19 mouse cellular contexts compared by ENCODE assay signal in the genomic region with DNA sequence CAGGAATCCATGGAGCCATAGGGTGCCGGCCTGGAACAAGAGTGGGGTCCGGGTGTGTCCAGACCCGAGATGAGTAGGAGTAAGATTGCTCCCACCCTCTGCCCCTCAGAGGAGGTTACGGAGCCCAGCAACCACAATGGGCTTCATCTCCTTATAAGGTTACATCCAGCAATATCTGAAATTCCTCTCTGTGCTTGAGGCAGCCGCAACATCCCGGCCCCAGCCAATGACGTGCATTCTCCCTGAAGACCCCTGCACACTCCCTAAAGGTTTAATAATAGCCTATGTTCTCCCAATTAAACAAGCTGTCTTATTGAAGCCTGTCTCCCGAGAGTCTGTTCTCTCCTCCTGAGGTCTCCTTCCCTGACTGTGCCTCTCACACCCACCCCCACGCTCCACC. TPM values are rescaled to one million over a fixed set of nuclear protein-coding genes. Genes with fewer than 3 reads are reported as not detected.
DNase-seq lines count a peak whose midpoint lies in the region; ATAC-seq and TF ChIP-seq lines count a peak whose summit lies in the region.
"Had no signal": no experiment of that assay in that cellular context is flagged by ENCODE, and none has a peak within 500 bp of the region (broad histone marks: within the 10 kb centered on the region; RNA-seq: fewer than 3 reads in every experiment).

No protein-coding gene starts in this region.

- no peak for DNase-seq in heart, postnatal 36 days
- peak; percentile 57 for DNase-seq in kidney, postnatal 0 days (ENCODE audit: low spot score)
- DNase-seq in kidney, postnatal 25 days = no peak
- no peak for DNase-seq in intestine, embryonic 14.5 days (ENCODE audit: low spot score)
- no peak for DNase-seq in left cerebral cortex, postnatal 10 days (ENCODE audit: extremely low spot score in 1 of 2, low spot score in 2 of 2)
- DNase-seq: adrenal gland, postnatal 14 days; cerebellum, adult 8-10 months; gastrocnemius, postnatal 10 days; kidney, adult 9 months; liver, postnatal 0 days; lung, postnatal 36 days; midbrain, embryonic 14.5 days; right cerebral cortex, postnatal 25 days had no signal

- no peaks in the 10 kb centered on the region for H3K9me3 ChIP-seq in heart, embryonic 13.5 days
- no peaks in the 10 kb centered on the region for H3K9me3 ChIP-seq in kidney, postnatal 0 days (replicated peaks; ENCODE audit: low read length)
- H3K9me3 ChIP-seq in intestine, embryonic 14.5 days (ENCODE audit: control insufficient read depth, low read length) = no peaks in the 10 kb centered on the region
- no peaks in the 10 kb centered on the region for H3K9me3 ChIP-seq in stomach, embryonic 16.5 days (replicated peaks; ENCODE audit: control insufficient read depth, low read length)
- H3K9me3 ChIP-seq: G1E had no signal

- no peak for ATAC-seq in heart, embryonic 13.5 days (ENCODE audit: extremely low read depth, insufficient number of reproducible peaks, low FRiP score, low TSS enrichment)
- ATAC-seq in kidney, postnatal 0 days (replicated peaks; ENCODE audit: low FRiP score, low read depth) = no peak
- ATAC-seq in intestine, embryonic 14.5 days (replicated peaks; ENCODE audit: low FRiP score, low TSS enrichment, low read depth) = no peak
- 0 out of 2 replicates have a peak, but pooled peaks have one; percentile 3 for ATAC-seq in stomach, embryonic 16.5 days (ENCODE audit: insufficient read depth, low FRiP score)
- ATAC-seq in activated CD4-positive, CD25-positive, alpha-beta regulatory T cell, adult 4 months = no peak
- ATAC-seq: forebrain, embryonic 16.5 days; liver, postnatal 0 days had no signal

- TF ChIP-seq CTCF in kidney, postnatal 0 days (IDR thresholded peaks at IDR 0.05; ENCODE audit: low read depth) = no peak

- H3K4me1 ChIP-seq in heart, embryonic 13.5 days = peaks cover 56% of the 10 kb centered on the region
- peaks cover 2% of the 10 kb centered on the region; the same call in 1 of the 2 replicates for H3K4me1 ChIP-seq in kidney, postnatal 0 days (replicated peaks; ENCODE audit: insufficient read depth, low read length)
- peaks cover 16% of the 10 kb centered on the region for H3K4me1 ChIP-seq in intestine, embryonic 14.5 days (replicated peaks; ENCODE audit: control insufficient read depth, insufficient read depth, low read length)
- H3K4me1 ChIP-seq in stomach, embryonic 16.5 days (ENCODE audit: control insufficient read depth, insufficient read depth, low read length) = peaks cover 28% of the 10 kb centered on the region

- WGBS in heart, embryonic 13.5 days = 27% methylated on average over 9 of the region's 9 CpGs
- WGBS in kidney, postnatal 0 days = 48% methylated on average over 9 of the region's 9 CpGs
- WGBS in intestine, embryonic 14.5 days = 46% methylated on average over 9 of the region's 9 CpGs
- 52% methylated on average over 9 of the region's 9 CpGs for WGBS in stomach, embryonic 16.5 days

- peak overlapping the region; percentile 87 for H3K27ac ChIP-seq in heart, embryonic 13.5 days (replicated peaks)
- 0 out of 2 replicates have a peak overlapping the region, but pooled peaks have one; percentile 13 for H3K27ac ChIP-seq in kidney, postnatal 0 days
- peak overlapping the region; percentile 85 for H3K27ac ChIP-seq in intestine, embryonic 14.5 days (ENCODE audit: low read depth)
- peak overlapping the region; percentile 73 for H3K27ac ChIP-seq in stomach, embryonic 16.5 days (ENCODE audit: low read length)

- intact Hi-C loops in heart, postnatal 36 days (cut with DNase I) = no loop called here
- intact Hi-C loops in left cerebral cortex, postnatal 10 days (cut with DNase I) = no loop called here

- no peak overlapping the region for H3K4me3 ChIP-seq in heart, embryonic 13.5 days
- H3K4me3 ChIP-seq in kidney, postnatal 0 days (replicated peaks; ENCODE audit: low read depth, low read length) = no peak overlapping the region
- H3K4me3 ChIP-seq in intestine, embryonic 14.5 days (ENCODE audit: low read depth, low read length) = no peak overlapping the region
- H3K4me3 ChIP-seq in stomach, embryonic 16.5 days (replicated peaks; ENCODE audit: low read length) = no peak overlapping the region
- H3K4me3 ChIP-seq: erythroblast, embryonic 14.5 days had no signal

- peak overlapping the region; percentile 50 for H3K9ac ChIP-seq in heart, embryonic 13.5 days
- no peak overlapping the region for H3K9ac ChIP-seq in kidney, postnatal 0 days (ENCODE audit: low read depth, low read length)
- H3K9ac ChIP-seq in intestine, embryonic 14.5 days (ENCODE audit: low read length) = peak overlapping the region; percentile 14; the same call in 1 of the 2 replicates
- no peak overlapping the region for H3K9ac ChIP-seq in stomach, embryonic 16.5 days (ENCODE audit: low read length)
- H3K9ac ChIP-seq: liver, postnatal 0 days had no signal

- no peaks in the 10 kb centered on the region for H3K27me3 ChIP-seq in heart, embryonic 13.5 days (replicated peaks)
- H3K27me3 ChIP-seq in kidney, postnatal 0 days (ENCODE audit: insufficient read depth, low read length) = no peaks in the 10 kb centered on the region
- no peaks in the 10 kb centered on the region for H3K27me3 ChIP-seq in intestine, embryonic 14.5 days (replicated peaks; ENCODE audit: control insufficient read depth, insufficient read depth, low read length)
- H3K27me3 ChIP-seq in stomach, embryonic 16.5 days (ENCODE audit: control insufficient read depth, insufficient read depth, low read length) = no peaks in the 10 kb centered on the region

- H3K4me2 ChIP-seq in heart, embryonic 13.5 days = peak overlapping the region; percentile 51
- no peak overlapping the region for H3K4me2 ChIP-seq in kidney, postnatal 0 days (ENCODE audit: low read length)
- H3K4me2 ChIP-seq in intestine, embryonic 14.5 days (ENCODE audit: low read length) = 0 out of 2 replicates have a peak overlapping the region, but pooled peaks have one; percentile 13
- no peak overlapping the region for H3K4me2 ChIP-seq in stomach, embryonic 16.5 days (ENCODE audit: low read depth, low read length)

- peaks cover 24% of the 10 kb centered on the region for H3K36me3 ChIP-seq in heart, embryonic 13.5 days
- H3K36me3 ChIP-seq in kidney, postnatal 0 days (ENCODE audit: insufficient read depth, low read length) = 0 out of 2 replicates have a peak, but pooled peaks cover 3% of the 10 kb centered on the region
- peaks cover 18% of the 10 kb centered on the region; the same call in 1 of the 2 replicates for H3K36me3 ChIP-seq in intestine, embryonic 14.5 days (ENCODE audit: control insufficient read depth, insufficient read depth, low read length)
- H3K36me3 ChIP-seq in stomach, embryonic 16.5 days (ENCODE audit: control insufficient read depth, insufficient read depth, low read length) = no peaks in the 10 kb centered on the region

RNA-seq across cellular contexts. Expression of gene Wrb, which starts 4.1 kb away (rescaled TPM):
- 64.6 and 71.2 TPM in 2 replicates for polyA plus RNA-seq in heart, embryonic 13.5 days (2015; fragmentation: Nextera tagmentation; extraction: Ambion mirVana)
- 10 to 100 TPM; 14.3 to 15.5 TPM for total RNA-seq in heart, postnatal 36 days (2021)
- polyA plus RNA-seq in kidney, postnatal 0 days (2015; fragmentation: Nextera tagmentation; extraction: Ambion mirVana) = 47.8 and 55.9 TPM in 2 replicates
- polyA plus RNA-seq in intestine, embryonic 14.5 days (2014; fragmentation: Nextera tagmentation; extraction: Ambion mirVana) = 80.0 and 89.2 TPM in 2 replicates
- polyA plus RNA-seq in stomach, embryonic 16.5 days (2015; fragmentation: Nextera tagmentation; extraction: Ambion mirVana) = 55.4 and 63.1 TPM in 2 replicates
- total RNA-seq in left cerebral cortex, postnatal 10 days (2021) = 10 to 100 TPM; 75.2 to 84.1 TPM
- polyA plus RNA-seq in activated CD4-positive, CD25-positive, alpha-beta regulatory T cell, adult 4 months (2017; shearing (Covaris generic)) = 10 to 100 TPM; 13.1 to 16.6 TPM

RNA-seq across cellular contexts. Expression of gene Hmgn1, which starts 21.8 kb away (rescaled TPM):
- polyA plus RNA-seq in heart, embryonic 13.5 days (2015; fragmentation: Nextera tagmentation; extraction: Ambion mirVana) = 348 and 374 TPM in 2 replicates
- 10 to 100 TPM; 45.2 to 52.8 TPM for total RNA-seq in heart, postnatal 36 days (2021)
- 551 and 628 TPM in 2 replicates for polyA plus RNA-seq in kidney, postnatal 0 days (2015; fragmentation: Nextera tagmentation; extraction: Ambion mirVana)
- polyA plus RNA-seq in intestine, embryonic 14.5 days (2014; fragmentation: Nextera tagmentation; extraction: Ambion mirVana) = 632 and 676 TPM in 2 replicates
- 480 and 562 TPM in 2 replicates for polyA plus RNA-seq in stomach, embryonic 16.5 days (2015; fragmentation: Nextera tagmentation; extraction: Ambion mirVana)
- 10 to 100 TPM; 57.4 to 57.8 TPM for total RNA-seq in left cerebral cortex, postnatal 10 days (2021)
- polyA plus RNA-seq in activated CD4-positive, CD25-positive, alpha-beta regulatory T cell, adult 4 months (2017; shearing (Covaris generic)) = 10 to 100 TPM; 89.9 to 90.5 TPM

RNA-seq across cellular contexts. Expression of gene Lca5l, which starts 42.8 kb away (rescaled TPM):
- polyA plus RNA-seq in heart, embryonic 13.5 days (2015; fragmentation: Nextera tagmentation; extraction: Ambion mirVana) = 1.2 and 1.6 TPM in 2 replicates
- under 1 TPM; 0.38 to 0.53 TPM for total RNA-seq in heart, postnatal 36 days (2021)
- polyA plus RNA-seq in kidney, postnatal 0 days (2015; fragmentation: Nextera tagmentation; extraction: Ambion mirVana) = 1.6 TPM in 2 replicates
- polyA plus RNA-seq in intestine, embryonic 14.5 days (2014; fragmentation: Nextera tagmentation; extraction: Ambion mirVana) = 1.1 and 1.2 TPM in 2 replicates
- 0.66 and 0.90 TPM in 2 replicates for polyA plus RNA-seq in stomach, embryonic 16.5 days (2015; fragmentation: Nextera tagmentation; extraction: Ambion mirVana)
- total RNA-seq in left cerebral cortex, postnatal 10 days (2021) = 1 to 10 TPM in 1 of 2 experiments, under 1 TPM in 1; 0.89 to 1.5 TPM
- polyA plus RNA-seq in activated CD4-positive, CD25-positive, alpha-beta regulatory T cell, adult 4 months (2017; shearing (Covaris generic)) = under 1 TPM in 1 of 2 experiments, not detected in 1; 0.13 TPM
- polyA plus RNA-seq: erythroblast, embryonic 14.5 days; G1E had no signal

RNA-seq across cellular contexts. Expression of gene Sh3bgr, which starts 50.9 kb away (rescaled TPM):
- 520 and 554 TPM in 2 replicates for polyA plus RNA-seq in heart, embryonic 13.5 days (2015; fragmentation: Nextera tagmentation; extraction: Ambion mirVana)
- 100 to 1,000 TPM; 335 to 411 TPM for total RNA-seq in heart, postnatal 36 days (2021)
- polyA plus RNA-seq in kidney, postnatal 0 days (2015; fragmentation: Nextera tagmentation; extraction: Ambion mirVana) = 3.3 and 3.6 TPM in 2 replicates
- polyA plus RNA-seq in intestine, embryonic 14.5 days (2014; fragmentation: Nextera tagmentation; extraction: Ambion mirVana) = 29.7 and 30.9 TPM in 2 replicates
- polyA plus RNA-seq in stomach, embryonic 16.5 days (2015; fragmentation: Nextera tagmentation; extraction: Ambion mirVana) = 50.3 and 60.9 TPM in 2 replicates
- total RNA-seq in left cerebral cortex, postnatal 10 days (2021) = 1 to 10 TPM; 2.0 to 2.1 TPM
- polyA plus RNA-seq in activated CD4-positive, CD25-positive, alpha-beta regulatory T cell, adult 4 months (2017; shearing (Covaris generic)) = not detected
- total RNA-seq: G1E had no signal
- polyA plus RNA-seq: erythroblast, embryonic 14.5 days; G1E; liver, postnatal 0 days had no signal

Comparison
In these comparisons a context has a peak if more than half of its experiments do, and no peak if none do; other contexts are left out.
1. H3K27ac ChIP-seq: peak in every context shown above with its lines; median percentile 87 in heart, embryonic 13.5 days; 85 in intestine, embryonic 14.5 days; 73 in stomach, embryonic 16.5 days; 13 in kidney, postnatal 0 days.
2. H3K4me2 ChIP-seq: peak in heart, embryonic 13.5 days (single experiment) and intestine, embryonic 14.5 days (single experiment); none in kidney, postnatal 0 days (single experiment) and stomach, embryonic 16.5 days (single experiment).
3. H3K9ac ChIP-seq: peak in heart, embryonic 13.5 days (single experiment) and intestine, embryonic 14.5 days (single experiment); none in kidney, postnatal 0 days (single experiment) and stomach, embryonic 16.5 days (single experiment).